Mouse (Mus musculus) urinary bladder, postnatal 0 days (tissue): Measurements from ENCODE around the gene Rnf214. TPM values are rescaled to one million over a fixed set of nuclear protein-coding genes. Genes with fewer than 3 reads are reported as not detected.

Experiments
- microRNA-seq: library from miRNA; unstranded; fragments of <30 nt; microRNA quantifications from one replicate; pipeline ENCODE4, GENCODE M21; 2016
- polyA plus RNA-seq: library from polyadenylated mRNA; unstranded; fragments of >200 nt; fragmentation: Nextera tagmentation; extraction: Ambion mirVana; gene quantifications from 2 replicates; pipeline ENCODE4 v1.2.1, GENCODE M21; 2015

The Rnf214 gene
- 30.4 and 34.1 TPM in 2 replicates for polyA plus RNA-seq

GRCm38 (mm10) chr9:45906355-45907077, at the start of gene Rnf214, which contains the start of gene Pcsk7:
Rnf214 (minus strand) TSS chr9:45906911.
Pcsk7 (plus strand) TSS chr9:45906497.

GRCm38 (mm10) chr9:45955107-45955963, 48.6 kb upstream of the Rnf214 start, which contains the start of gene Sidt2:
Sidt2 (minus strand) TSS chr9:45955258.

GRCm38 (mm10) chr9:45935628-45936210, 29.0 kb upstream of the Rnf214 start, which contains the start of gene Tagln:
Tagln (minus strand) TSS chr9:45936058.

GRCm38 (mm10) chr9:45838434-45839138, 68.1 kb downstream of the Rnf214 start, which contains the start of gene Bace1:
Bace1 (plus strand) TSS chr9:45838580.

GRCm38 (mm10) chr9:45828291-45828963, 78.3 kb downstream of the Rnf214 start, which contains the start of gene Cep164:
Cep164 (minus strand) TSS chr9:45828691.

Small RNAs within 50 kb of the gene (microRNA-seq; reads per million reads assigned to microRNA genes)
- gene Mir7087: not detected

Other genes starting within 250 kb of the Rnf214 start
- 16.4 and 16.6 TPM in 2 replicates for gene Cep164, start 78.2 kb downstream of the Rnf214 start, polyA plus RNA-seq
- gene Bace1, start 68.3 kb downstream of the Rnf214 start, polyA plus RNA-seq: 28.8 and 30.6 TPM in 2 replicates
- 13.9 TPM in 2 replicates for gene Pcsk7, start 414 bp downstream of the Rnf214 start, polyA plus RNA-seq
- gene Tagln, start 29.1 kb upstream of the Rnf214 start, polyA plus RNA-seq: 9,920 and 10,210 TPM in 2 replicates
- gene Sidt2, start 48.3 kb upstream of the Rnf214 start, polyA plus RNA-seq: 39.7 and 43.7 TPM in 2 replicates
- gene Pafah1b2, start 105.8 kb upstream of the Rnf214 start, polyA plus RNA-seq: 88.3 and 107 TPM in 2 replicates
- 7.9 and 8.5 TPM in 2 replicates for gene Sik3, start 105.9 kb upstream of the Rnf214 start, polyA plus RNA-seq